In the genomic region with DNA sequence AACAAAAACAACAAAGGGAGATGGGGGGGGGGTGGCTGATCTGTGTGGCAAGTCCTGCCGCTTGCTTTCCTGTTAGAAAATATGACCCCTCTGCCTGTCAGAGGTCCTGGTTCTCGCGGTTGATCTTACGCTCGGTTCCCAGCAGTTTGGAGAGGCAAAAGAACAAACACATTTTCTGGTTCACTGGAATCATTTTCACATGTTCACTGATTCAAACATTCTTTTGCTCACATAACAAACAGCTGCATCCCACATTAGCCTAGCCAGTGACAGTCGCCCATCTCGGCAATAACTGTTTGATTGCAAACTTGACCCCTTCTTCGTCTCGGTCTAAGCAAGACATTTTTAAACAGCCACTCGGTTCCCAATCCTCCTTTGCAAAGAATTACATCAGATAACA, we compare ENCODE assay signal across 11 mouse cellular contexts.
DNase-seq lines count a peak whose midpoint lies in the region; ATAC-seq and TF ChIP-seq lines count a peak whose summit lies in the region.
"Had no signal": no experiment of that assay in that cellular context is flagged by ENCODE, and none has a peak within 500 bp of the region (broad histone marks: within the 10 kb centered on the region; RNA-seq: fewer than 3 reads in every experiment).

No protein-coding gene starts in this region.

- peaks cover 16% of the 10 kb centered on the region for H3K36me3 ChIP-seq in hindbrain, embryonic 12.5 days
- no peaks in the 10 kb centered on the region for H3K36me3 ChIP-seq in midbrain, postnatal 0 days (ENCODE audit: insufficient read depth, low read length)

- H3K4me2 ChIP-seq in hindbrain, embryonic 12.5 days (replicated peaks), result peak overlapping the region; percentile 29
- H3K4me2 ChIP-seq in midbrain, postnatal 0 days (ENCODE audit: low read depth, low read length, poor library complexity, severe bottlenecking), result peak overlapping the region; percentile 1

- peaks cover 80% of the 10 kb centered on the region for H3K4me1 ChIP-seq in hindbrain, embryonic 12.5 days
- H3K4me1 ChIP-seq in midbrain, postnatal 0 days (ENCODE audit: insufficient read depth, low read length), result peaks cover 12% of the 10 kb centered on the region; the same call in 1 of the 2 replicates

- H3K27ac ChIP-seq in hindbrain, embryonic 12.5 days, result peak overlapping the region; percentile 81
- 0 out of 2 replicates have a peak overlapping the region, but pooled peaks have one; percentile 18 for H3K27ac ChIP-seq in midbrain, postnatal 0 days (ENCODE audit: low read depth, low read length)

- peak overlapping the region; percentile 33; the same call in 1 of the 2 replicates for H3K9ac ChIP-seq in hindbrain, embryonic 12.5 days
- H3K9ac ChIP-seq in midbrain, postnatal 0 days (replicated peaks; ENCODE audit: low read length, poor library complexity, severe bottlenecking), result no peak overlapping the region

- 4% methylated on average over 10 of the region's 10 CpGs for WGBS in hindbrain, embryonic 12.5 days
- 20% methylated on average over 10 of the region's 10 CpGs for WGBS in midbrain, postnatal 0 days

- TF ChIP-seq POLR2A in brain, embryonic 14.5 days (IDR thresholded peaks at IDR 0.05; ENCODE audit: borderline replicate concordance, extremely low read depth, insufficient read depth, insufficient read length, poor library complexity, severe bottlenecking), result no peak

- intact Hi-C loops in heart, postnatal 14 days (cut with DNase I), result no loop called here

- ATAC-seq in hindbrain, embryonic 12.5 days (ENCODE audit: low FRiP score), result no peak
- ATAC-seq in midbrain, postnatal 0 days (ENCODE audit: low FRiP score), result no peak

- H3K9me3 ChIP-seq in hindbrain, embryonic 12.5 days (replicated peaks), result no peaks in the 10 kb centered on the region
- no peaks in the 10 kb centered on the region for H3K9me3 ChIP-seq in midbrain, postnatal 0 days (ENCODE audit: low read length)

- TF ChIP-seq CTCF in brain, embryonic 14.5 days (IDR thresholded peaks at IDR 0.05; ENCODE audit: borderline replicate concordance, extremely low read depth, insufficient read depth, insufficient read length), result no peak
- TF ChIP-seq CTCF in midbrain, postnatal 0 days (IDR thresholded peaks at IDR 0.05), result no peak

- no peaks in the 10 kb centered on the region for H3K27me3 ChIP-seq in hindbrain, embryonic 12.5 days
- H3K27me3 ChIP-seq in midbrain, postnatal 0 days (ENCODE audit: insufficient read depth, low read length), result no peaks in the 10 kb centered on the region

- no peak overlapping the region for H3K4me3 ChIP-seq in hindbrain, embryonic 12.5 days
- no peak overlapping the region for H3K4me3 ChIP-seq in midbrain, postnatal 0 days (ENCODE audit: low read depth, low read length)

- DNase-seq in brain, embryonic 14.5 days (ENCODE audit: low read depth), result peak; percentile 47
- peak; percentile 48 for DNase-seq in embryo, embryonic 9.5 days (ENCODE audit: extremely low spot score)
- no peak for DNase-seq in midbrain, postnatal 0 days (ENCODE audit: low spot score)
- DNase-seq in adrenal gland, postnatal 36 days, result no peak
- no peak for DNase-seq in heart, postnatal 14 days
- DNase-seq in spleen, adult 12 weeks (ENCODE audit: low spot score), result no peak
- no peak for DNase-seq in testis, postnatal 14 days (ENCODE audit: low spot score)
- DNase-seq: adrenal gland, adult 2 months; cerebellum, postnatal 36 days; gastrocnemius, postnatal 10 days had no signal

Comparison
In these comparisons a context has a peak if more than half of its experiments do, and no peak if none do; other contexts are left out.
1. DNase-seq: peak in brain, embryonic 14.5 days (single experiment) and embryo, embryonic 9.5 days (single experiment); none in midbrain, postnatal 0 days (single experiment), adrenal gland, postnatal 36 days (0 of 2), heart, postnatal 14 days (0 of 2), spleen, adult 12 weeks (single experiment) and testis, postnatal 14 days (single experiment).